Mouse (Mus musculus): ENCODE results near the gene Fyb2. TPM values are rescaled to one million over a fixed set of nuclear protein-coding genes. Genes with fewer than 3 reads are reported as not detected.

Gene Fyb2
- polyA plus RNA-seq, 1 experiment from 2014 or later: 1.8 TPM

DNA sequence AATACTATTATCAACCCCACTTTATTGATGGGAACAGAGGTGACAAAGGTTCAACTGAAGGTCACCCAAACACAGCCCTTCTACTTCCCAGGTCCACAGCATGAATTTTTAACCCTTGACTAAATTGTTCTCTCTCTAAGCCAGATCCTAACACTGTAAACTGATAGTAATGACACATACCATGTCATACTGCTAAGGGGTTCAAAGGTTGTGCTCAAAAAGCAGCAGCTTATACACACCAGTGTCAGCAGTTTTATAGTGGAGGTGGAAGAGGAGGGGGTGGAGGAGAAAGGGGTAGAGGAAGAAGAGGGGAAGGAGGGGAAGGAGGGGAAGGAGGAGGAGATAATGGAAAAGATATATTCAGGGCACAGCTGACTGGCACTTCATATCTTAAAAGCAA, 20.4 kb downstream of the Fyb2 start:
- DNase-seq: no peak
- H3K27ac ChIP-seq (ENCODE audit: low read depth): no peak overlapping the region
- no peaks in the 10 kb centered on the region for H3K27me3 ChIP-seq (ENCODE audit: insufficient read depth, low read length)
- no peak overlapping the region for H3K9ac ChIP-seq (replicated peaks)
- no peak overlapping the region for H3K4me3 ChIP-seq (ENCODE audit: low read depth, low read length)
- no peaks in the 10 kb centered on the region for H3K9me3 ChIP-seq (ENCODE audit: low read length)
- no peak for ATAC-seq
- H3K4me1 ChIP-seq (ENCODE audit: insufficient read depth): no peaks in the 10 kb centered on the region
- H3K36me3 ChIP-seq (replicated peaks; ENCODE audit: insufficient read depth, low read length): no peaks in the 10 kb centered on the region
- H3K4me2 ChIP-seq (ENCODE audit: low read depth, low read length): no peak overlapping the region
- TF ChIP-seq EP300 (IDR thresholded peaks at IDR 0.05; ENCODE audit: low read depth): no peak
- no peak for TF ChIP-seq CTCF (IDR thresholded peaks at IDR 0.05; ENCODE audit: low read depth)

GRCm38 (mm10) chr4:104934997-104935396, 21.7 kb downstream of the Fyb2 start:
- H3K27me3 ChIP-seq (ENCODE audit: insufficient read depth, low read length): no peaks in the 10 kb centered on the region
- H3K27ac ChIP-seq (ENCODE audit: low read depth): no peak overlapping the region
- H3K36me3 ChIP-seq (replicated peaks; ENCODE audit: insufficient read depth, low read length): no peaks in the 10 kb centered on the region
- H3K4me1 ChIP-seq (ENCODE audit: insufficient read depth): no peaks in the 10 kb centered on the region
- ATAC-seq: no peak
- DNase-seq: no peak
- no peak overlapping the region for H3K4me3 ChIP-seq (ENCODE audit: low read depth, low read length)
- no peaks in the 10 kb centered on the region for H3K9me3 ChIP-seq (ENCODE audit: low read length)
- TF ChIP-seq CTCF (IDR thresholded peaks at IDR 0.05; ENCODE audit: low read depth) (no peak), EP300 (IDR thresholded peaks at IDR 0.05; ENCODE audit: low read depth) (no peak)
- H3K4me2 ChIP-seq (ENCODE audit: low read depth, low read length): no peak overlapping the region
- H3K9ac ChIP-seq (replicated peaks): no peak overlapping the region
- 61% methylated on average over 3 of the region's 3 CpGs for WGBS (ENCODE audit: insufficient replicate concordance)

GRCm38 (mm10) chr4:104935436-104935835, 22.2 kb downstream of the Fyb2 start:
- DNase-seq: no peak
- H3K9ac ChIP-seq (replicated peaks): no peak overlapping the region
- no peaks in the 10 kb centered on the region for H3K9me3 ChIP-seq (ENCODE audit: low read length)
- H3K4me3 ChIP-seq (ENCODE audit: low read depth, low read length): no peak overlapping the region
- TF ChIP-seq CTCF (IDR thresholded peaks at IDR 0.05; ENCODE audit: low read depth) (no peak), EP300 (IDR thresholded peaks at IDR 0.05; ENCODE audit: low read depth) (no peak)
- no peak overlapping the region for H3K4me2 ChIP-seq (ENCODE audit: low read depth, low read length)
- H3K36me3 ChIP-seq (replicated peaks; ENCODE audit: insufficient read depth, low read length): no peaks in the 10 kb centered on the region
- no peak overlapping the region for H3K27ac ChIP-seq (ENCODE audit: low read depth)
- 68% methylated on average over 3 of the region's 3 CpGs for WGBS (ENCODE audit: insufficient replicate concordance)
- ATAC-seq: no peak
- H3K4me1 ChIP-seq (ENCODE audit: insufficient read depth): no peaks in the 10 kb centered on the region
- H3K27me3 ChIP-seq (ENCODE audit: insufficient read depth, low read length): no peaks in the 10 kb centered on the region

DNA sequence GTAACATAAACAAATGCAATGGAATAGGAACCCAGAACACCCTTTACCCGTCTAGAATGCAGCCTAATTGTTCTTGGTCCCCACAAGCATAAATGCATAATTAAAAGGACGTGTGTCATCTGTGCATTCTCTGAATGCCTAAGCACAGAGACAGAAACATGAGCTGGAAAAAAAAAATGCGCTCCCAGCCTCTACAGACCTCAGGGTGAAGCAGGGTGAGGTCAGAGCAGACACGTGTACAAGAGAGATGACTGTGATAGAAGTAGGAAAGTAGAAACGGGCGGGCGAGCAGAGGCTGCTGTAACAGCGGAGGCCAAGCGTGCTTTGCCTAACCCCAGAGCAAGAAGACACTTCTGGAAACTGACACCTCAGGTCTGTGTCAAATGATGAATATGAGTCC, 22.8 kb downstream of the Fyb2 start:
- ATAC-seq: no peak
- DNase-seq: no peak
- H3K4me3 ChIP-seq (ENCODE audit: low read depth, low read length): no peak overlapping the region

DNA sequence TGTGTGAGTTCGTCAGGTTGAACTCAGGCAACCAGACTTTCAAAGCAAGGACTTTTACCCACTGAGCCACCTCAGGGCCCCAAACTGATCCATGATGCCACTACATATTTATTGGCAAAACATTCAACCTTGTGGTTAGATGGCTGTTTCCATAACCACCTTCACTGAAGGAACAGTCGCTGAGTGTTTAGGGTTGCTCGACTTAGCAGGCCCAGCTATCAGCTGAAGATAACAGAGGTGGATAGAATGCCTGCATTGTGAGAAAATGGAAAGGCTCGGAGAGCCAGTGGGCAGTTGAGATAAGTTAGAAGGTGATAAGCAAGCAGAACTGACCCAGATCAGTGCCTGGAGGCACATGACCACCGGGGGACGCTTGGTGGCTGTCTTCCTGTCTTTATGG, 26.3 kb downstream of the Fyb2 start:
- H3K27ac ChIP-seq (ENCODE audit: low read depth): no peak overlapping the region
- H3K36me3 ChIP-seq (replicated peaks; ENCODE audit: insufficient read depth, low read length): no peaks in the 10 kb centered on the region
- no peak overlapping the region for H3K4me3 ChIP-seq (ENCODE audit: low read depth, low read length)
- ATAC-seq (no peak), DNase-seq (no peak)
- 46% methylated on average over 6 of the region's 6 CpGs for WGBS (ENCODE audit: insufficient replicate concordance)
- no peaks in the 10 kb centered on the region for H3K27me3 ChIP-seq (ENCODE audit: insufficient read depth, low read length)
- H3K4me2 ChIP-seq (ENCODE audit: low read depth, low read length): no peak overlapping the region
- H3K9me3 ChIP-seq (ENCODE audit: low read length): no peaks in the 10 kb centered on the region
- H3K9ac ChIP-seq (replicated peaks): no peak overlapping the region
- H3K4me1 ChIP-seq (ENCODE audit: insufficient read depth): no peaks in the 10 kb centered on the region
- TF ChIP-seq EP300 (IDR thresholded peaks at IDR 0.05; ENCODE audit: low read depth): no peak
- TF ChIP-seq CTCF (IDR thresholded peaks at IDR 0.05; ENCODE audit: low read depth): no peak

More for the DNA sequence above, 22.8 kb downstream of the Fyb2 start:
- Histone ChIP-seq H3K9ac (replicated peaks) (no peak overlapping the region), H3K27me3 (ENCODE audit: insufficient read depth, low read length) (no peaks in the 10 kb centered on the region), H3K9me3 (ENCODE audit: low read length) (no peaks in the 10 kb centered on the region), H3K4me1 (ENCODE audit: insufficient read depth) (no peaks in the 10 kb centered on the region), H3K36me3 (replicated peaks; ENCODE audit: insufficient read depth, low read length) (no peaks in the 10 kb centered on the region), H3K4me2 (ENCODE audit: low read depth, low read length) (no peak overlapping the region), H3K27ac (ENCODE audit: low read depth) (no peak overlapping the region)
- 65% methylated on average over 9 of the region's 9 CpGs for WGBS (ENCODE audit: insufficient replicate concordance)
- TF ChIP-seq CTCF (IDR thresholded peaks at IDR 0.05; ENCODE audit: low read depth) (no peak), EP300 (IDR thresholded peaks at IDR 0.05; ENCODE audit: low read depth) (no peak)

GRCm38 (mm10) chr4:104941895-104942294, 28.6 kb downstream of the Fyb2 start:
- H3K4me1 ChIP-seq (ENCODE audit: insufficient read depth): no peaks in the 10 kb centered on the region
- no peak overlapping the region for H3K9ac ChIP-seq (replicated peaks)
- TF ChIP-seq CTCF (IDR thresholded peaks at IDR 0.05; ENCODE audit: low read depth) (no peak), EP300 (IDR thresholded peaks at IDR 0.05; ENCODE audit: low read depth) (no peak)
- DNase-seq: no peak
- no peaks in the 10 kb centered on the region for H3K36me3 ChIP-seq (replicated peaks; ENCODE audit: insufficient read depth, low read length)
- no peak overlapping the region for H3K4me2 ChIP-seq (ENCODE audit: low read depth, low read length)
- ATAC-seq: no peak
- 65% methylated on average over 1 of the region's 1 CpGs for WGBS (ENCODE audit: insufficient replicate concordance)
- H3K4me3 ChIP-seq (ENCODE audit: low read depth, low read length): no peak overlapping the region
- H3K27me3 ChIP-seq (ENCODE audit: insufficient read depth, low read length): no peaks in the 10 kb centered on the region
- H3K9me3 ChIP-seq (ENCODE audit: low read length): no peaks in the 10 kb centered on the region
- no peak overlapping the region for H3K27ac ChIP-seq (ENCODE audit: low read depth)

DNA sequence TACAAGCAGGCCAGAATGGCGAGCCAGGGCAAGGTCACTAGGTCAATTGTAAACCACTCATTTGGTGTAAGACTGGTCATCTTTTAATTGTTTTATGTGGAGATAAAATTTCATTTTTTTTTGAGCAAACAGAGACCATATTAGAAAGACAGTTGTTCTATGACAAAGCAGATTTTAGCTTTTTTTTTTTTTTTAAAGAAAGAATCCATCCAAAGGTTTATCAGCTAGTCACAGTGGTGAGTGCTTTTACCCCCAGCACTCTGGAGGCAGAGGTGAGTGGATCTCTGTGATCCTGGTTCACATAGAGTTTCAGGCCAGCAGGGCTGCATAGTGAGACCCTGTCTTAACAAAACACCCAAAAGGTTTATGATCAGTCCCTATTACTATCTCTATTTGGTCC, 31.2 kb downstream of the Fyb2 start:
- Histone ChIP-seq H3K27me3 (ENCODE audit: insufficient read depth, low read length) (no peaks in the 10 kb centered on the region), H3K4me1 (ENCODE audit: insufficient read depth) (peaks cover 2% of the 10 kb centered on the region; the same call in 1 of the 2 replicates), H3K9me3 (ENCODE audit: low read length) (no peaks in the 10 kb centered on the region), H3K27ac (ENCODE audit: low read depth) (no peak overlapping the region), H3K36me3 (replicated peaks; ENCODE audit: insufficient read depth, low read length) (no peaks in the 10 kb centered on the region), H3K9ac (replicated peaks) (no peak overlapping the region), H3K4me3 (ENCODE audit: low read depth, low read length) (no peak overlapping the region), H3K4me2 (ENCODE audit: low read depth, low read length) (no peak overlapping the region)
- DNase-seq: no peak
- 65% methylated on average over 1 of the region's 1 CpGs for WGBS (ENCODE audit: insufficient replicate concordance)
- ATAC-seq: no peak
- TF ChIP-seq EP300 (IDR thresholded peaks at IDR 0.05; ENCODE audit: low read depth) (no peak), CTCF (IDR thresholded peaks at IDR 0.05; ENCODE audit: low read depth) (no peak)

All from liver, postnatal 0 days (tissue).